Mouse (Mus musculus) kidney, embryonic 14.5 days (tissue): ENCODE results near the gene Serpinb9b. TPM values are rescaled to one million over a fixed set of nuclear protein-coding genes. Genes with fewer than 3 reads are reported as not detected.

ENCODE experiments used
- ATAC-seq: fragments of 200-750 bp; cut with Nextera tagmentation; 2 replicates; pipeline ENCODE4 v1.8.0; 2017; ENCODE audit warnings: moderate number of reproducible peaks, mild to moderate bottlenecking, moderate TSS enrichment, moderate library complexity; ENCODE audit not compliant: low FRiP score, low TSS enrichment
- H3K27ac ChIP-seq: fragments of 300-500 bp; sonication (generic); 2 replicates; pipeline ENCODE4 v1.5.1; 2014; ENCODE audit warnings: low read depth, mild to moderate bottlenecking, low read length, moderate library complexity, mixed read lengths
- H3K27me3 ChIP-seq: fragments of 300-500 bp; sonication (generic); 2 replicates; pipeline ENCODE4 v1.6.1; 2014; ENCODE audit warnings: mild to moderate bottlenecking, low read length; ENCODE audit not compliant: control insufficient read depth, insufficient read depth
- H3K36me3 ChIP-seq: fragments of 300-500 bp; sonication (generic); 2 replicates; pipeline ENCODE4 v1.6.1; 2014; ENCODE audit warnings: low read length, mixed read lengths; ENCODE audit not compliant: control insufficient read depth, insufficient read depth
- H3K4me1 ChIP-seq: fragments of 300-500 bp; sonication (generic); 2 replicates; pipeline ENCODE4 v1.6.1; 2014; ENCODE audit warnings: low read length, mixed read lengths; ENCODE audit not compliant: control insufficient read depth, insufficient read depth
- H3K4me2 ChIP-seq: fragments of 300-500 bp; sonication (generic); replicated peaks from 2 replicates; pipeline ENCODE4 v1.6.1; 2014; ENCODE audit warnings: low read depth, mild to moderate bottlenecking, low read length
- H3K4me3 ChIP-seq: fragments of 300-500 bp; sonication (generic); 2 replicates; pipeline ENCODE4 v1.5.1; 2014; ENCODE audit warnings: mild to moderate bottlenecking, low read length
- H3K9ac ChIP-seq: fragments of 300-500 bp; sonication (generic); 2 replicates; pipeline ENCODE4 v1.6.1; 2014; ENCODE audit warnings: low read depth, mild to moderate bottlenecking, low read length, moderate library complexity
- H3K9me3 ChIP-seq: fragments of 300-500 bp; sonication (generic); 2 replicates; pipeline ENCODE4 v1.6.1; 2016; ENCODE audit warnings: low read length; ENCODE audit not compliant: control insufficient read depth
- WGBS: fragments of 180-500 bp; shearing (Covaris S2); extraction: QIAGEN DNeasy Blood & Tissue Kit; methylation state at CpG from one replicate; pipeline ENCODE4 v1.1.7; 2014; 5-methylcytosine and 5-hydroxymethylcytosine counted together
- polyA plus RNA-seq: library from polyadenylated mRNA; unstranded; fragments of >200 nt; fragmentation: Nextera tagmentation; extraction: Ambion mirVana; gene quantifications from 2 replicates; pipeline ENCODE4 v1.2.1, GENCODE M21; 2014

The Serpinb9b gene
- polyA plus RNA-seq, 1 experiment from 2014 or later, result not detected

DNA sequence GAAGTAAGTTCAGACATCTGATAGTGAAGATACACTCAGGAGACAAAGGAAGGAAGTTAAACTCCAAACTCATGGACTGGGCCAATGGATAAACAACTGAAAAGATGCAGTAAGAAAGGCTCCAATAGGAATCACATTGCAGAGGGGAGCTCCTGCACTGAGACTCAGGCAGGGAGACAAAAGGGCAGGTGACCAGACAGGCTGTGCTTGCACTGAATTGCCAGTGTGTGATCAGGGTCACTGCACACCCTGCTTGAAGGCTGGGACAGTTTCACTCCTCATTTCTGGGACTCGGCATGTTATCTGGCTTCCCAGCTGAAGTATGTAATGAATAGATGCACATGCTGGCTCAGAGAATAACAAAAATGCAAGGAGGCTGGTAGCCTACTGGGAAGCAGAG is 35.8 kb downstream of the Serpinb9b start:
- Histone ChIP-seq H3K9ac (no peak overlapping the region), H3K9me3 (no peaks in the 10 kb centered on the region), H3K4me2 (no peak overlapping the region), H3K4me1 (no peaks in the 10 kb centered on the region), H3K27me3 (no peaks in the 10 kb centered on the region), H3K4me3 (no peak overlapping the region), H3K27ac (no peak overlapping the region), H3K36me3 (no peaks in the 10 kb centered on the region)
- no peak for ATAC-seq
- 28% methylated on average over 1 of the region's 1 CpGs for WGBS

DNA sequence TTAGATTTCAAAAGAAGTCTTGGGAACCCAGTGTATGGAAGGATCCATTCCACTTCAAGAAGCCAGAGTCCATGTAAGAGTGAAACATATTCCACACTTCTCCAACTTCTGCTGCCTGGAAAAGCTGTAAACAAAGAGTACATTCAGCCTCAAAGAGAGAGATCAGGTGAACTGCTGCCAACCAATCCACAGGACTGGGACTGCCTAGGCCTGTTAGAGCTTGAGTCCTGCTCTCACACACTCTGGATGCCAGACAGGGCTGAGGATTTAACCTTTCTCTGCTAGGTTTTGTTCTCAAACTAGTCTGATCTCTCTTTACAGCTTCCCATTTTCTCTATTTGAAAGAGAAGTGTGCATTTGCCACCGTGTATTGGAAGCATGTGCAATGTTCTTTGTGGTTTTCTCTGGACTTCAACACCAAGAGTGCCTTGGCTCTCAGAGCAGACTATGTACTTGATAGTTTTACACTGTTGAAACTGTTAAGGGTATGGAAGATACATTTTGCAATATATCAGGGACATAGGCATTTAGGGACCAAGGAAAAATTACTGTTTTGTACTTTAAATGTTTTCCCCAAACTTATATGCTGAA is 40.3 kb downstream of the Serpinb9b start:
- H3K27ac ChIP-seq, result no peak overlapping the region
- no peak overlapping the region for H3K4me3 ChIP-seq
- H3K9me3 ChIP-seq, result no peaks in the 10 kb centered on the region
- ATAC-seq, result no peak
- H3K4me2 ChIP-seq, result no peak overlapping the region
- 76% methylated on average over 1 of the region's 1 CpGs for WGBS
- no peaks in the 10 kb centered on the region for H3K27me3 ChIP-seq
- no peak overlapping the region for H3K9ac ChIP-seq
- H3K36me3 ChIP-seq, result no peaks in the 10 kb centered on the region
- no peaks in the 10 kb centered on the region for H3K4me1 ChIP-seq

DNA sequence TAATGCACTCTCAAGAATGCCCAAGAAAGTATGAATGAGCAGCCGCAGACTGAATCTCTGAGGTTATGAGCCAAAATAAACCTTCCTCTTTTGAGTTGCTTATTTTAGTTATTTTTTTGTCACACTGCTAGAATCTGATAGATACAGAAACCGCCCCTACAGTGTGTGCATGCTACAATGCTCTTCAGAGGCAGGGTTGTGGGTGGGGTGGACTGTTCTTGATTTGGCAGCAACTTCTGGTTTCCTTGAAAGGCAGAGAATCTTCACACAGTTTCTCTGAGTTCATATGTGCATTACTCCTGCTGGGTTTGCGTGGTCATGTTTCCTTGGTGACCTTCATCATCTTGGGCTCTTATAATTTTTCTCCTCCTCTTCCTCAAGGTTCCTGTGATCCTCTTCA is 40.9 kb downstream of the Serpinb9b start:
- no peak overlapping the region for H3K27ac ChIP-seq
- H3K27me3 ChIP-seq, result no peaks in the 10 kb centered on the region
- no peak overlapping the region for H3K4me2 ChIP-seq
- H3K36me3 ChIP-seq, result no peaks in the 10 kb centered on the region
- H3K9me3 ChIP-seq, result no peaks in the 10 kb centered on the region
- H3K4me3 ChIP-seq, result no peak overlapping the region
- no peaks in the 10 kb centered on the region for H3K4me1 ChIP-seq
- no peak for ATAC-seq
- 85% methylated on average over 3 of the region's 3 CpGs for WGBS
- no peak overlapping the region for H3K9ac ChIP-seq

DNA sequence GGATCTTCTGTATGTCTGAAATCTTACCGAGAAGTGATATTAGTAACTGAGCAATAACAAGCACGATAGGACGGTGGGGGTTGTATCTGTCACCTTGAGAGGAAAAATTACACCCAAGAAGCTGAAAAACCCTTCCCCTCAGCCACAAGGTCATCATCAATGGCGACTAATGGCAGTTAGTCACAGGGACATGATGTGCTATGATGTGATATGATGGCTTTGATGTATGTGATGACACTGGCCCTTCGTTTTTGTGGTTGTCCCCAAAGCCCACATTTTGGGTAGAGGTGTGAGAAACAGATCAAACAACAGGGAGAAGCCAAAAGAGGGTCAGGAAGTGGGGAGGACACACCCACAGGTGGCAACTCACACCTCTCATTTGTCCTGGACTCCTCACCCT is 44.6 kb downstream of the Serpinb9b start:
- Histone ChIP-seq H3K36me3 (no peaks in the 10 kb centered on the region), H3K27me3 (no peaks in the 10 kb centered on the region), H3K9me3 (no peaks in the 10 kb centered on the region), H3K4me2 (no peak overlapping the region), H3K9ac (no peak overlapping the region), H3K27ac (no peak overlapping the region), H3K4me1 (no peaks in the 10 kb centered on the region), H3K4me3 (no peak overlapping the region)
- 72% methylated on average over 5 of the region's 5 CpGs for WGBS
- ATAC-seq, result no peak

DNA sequence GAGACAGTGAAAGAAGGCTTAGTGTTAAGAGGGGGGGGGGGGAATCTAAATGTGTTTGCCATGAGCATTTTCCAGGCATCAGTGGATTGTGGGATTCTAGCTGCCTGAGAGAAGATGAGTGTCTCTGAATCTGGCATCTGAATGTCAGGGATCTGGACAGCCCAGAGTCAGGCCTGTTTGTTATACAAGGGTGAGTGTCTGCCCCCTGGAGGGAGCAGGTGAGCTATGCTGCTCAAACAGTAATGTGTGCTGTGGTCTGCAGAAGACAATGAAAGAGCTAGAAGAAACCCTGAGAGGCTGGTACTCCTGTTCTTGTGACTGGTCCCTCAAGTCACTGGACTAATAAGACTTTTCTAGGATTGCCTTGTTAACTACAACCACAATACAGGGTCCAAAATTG is 46.8 kb downstream of the Serpinb9b start:
- H3K4me2 ChIP-seq, result no peak overlapping the region
- H3K9me3 ChIP-seq, result no peaks in the 10 kb centered on the region
- no peak overlapping the region for H3K27ac ChIP-seq
- no peaks in the 10 kb centered on the region for H3K4me1 ChIP-seq
- peak; percentile 78; the same call in 1 of the 2 replicates for ATAC-seq
- no peaks in the 10 kb centered on the region for H3K27me3 ChIP-seq
- H3K36me3 ChIP-seq, result no peaks in the 10 kb centered on the region
- H3K9ac ChIP-seq, result no peak overlapping the region
- no peak overlapping the region for H3K4me3 ChIP-seq

DNA sequence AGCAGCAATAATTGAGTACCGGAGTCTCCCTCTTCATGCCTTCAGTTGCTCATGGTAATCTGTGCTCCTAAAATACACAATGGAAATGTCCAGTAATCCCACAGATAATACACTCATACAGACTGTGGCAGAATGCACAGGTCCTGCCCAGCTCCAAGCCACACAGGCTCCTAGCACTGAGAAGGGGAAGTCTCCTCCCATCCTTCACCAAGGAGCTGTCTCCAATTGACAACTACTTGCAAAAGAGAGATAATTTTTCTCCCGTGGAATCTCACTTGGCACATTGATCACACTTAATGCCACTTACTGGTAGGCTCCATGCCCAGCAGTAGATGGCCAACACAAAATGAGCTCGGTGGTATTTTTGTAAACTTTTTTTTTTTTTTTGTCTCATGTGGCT is 49.0 kb downstream of the Serpinb9b start:
- Histone ChIP-seq H3K9me3 (no peaks in the 10 kb centered on the region), H3K4me2 (no peak overlapping the region), H3K4me3 (no peak overlapping the region), H3K4me1 (no peaks in the 10 kb centered on the region), H3K36me3 (no peaks in the 10 kb centered on the region), H3K27ac (no peak overlapping the region), H3K27me3 (no peaks in the 10 kb centered on the region), H3K9ac (no peak overlapping the region)
- ATAC-seq, result no peak
- WGBS, result 63% methylated on average over 3 of the region's 3 CpGs

DNA sequence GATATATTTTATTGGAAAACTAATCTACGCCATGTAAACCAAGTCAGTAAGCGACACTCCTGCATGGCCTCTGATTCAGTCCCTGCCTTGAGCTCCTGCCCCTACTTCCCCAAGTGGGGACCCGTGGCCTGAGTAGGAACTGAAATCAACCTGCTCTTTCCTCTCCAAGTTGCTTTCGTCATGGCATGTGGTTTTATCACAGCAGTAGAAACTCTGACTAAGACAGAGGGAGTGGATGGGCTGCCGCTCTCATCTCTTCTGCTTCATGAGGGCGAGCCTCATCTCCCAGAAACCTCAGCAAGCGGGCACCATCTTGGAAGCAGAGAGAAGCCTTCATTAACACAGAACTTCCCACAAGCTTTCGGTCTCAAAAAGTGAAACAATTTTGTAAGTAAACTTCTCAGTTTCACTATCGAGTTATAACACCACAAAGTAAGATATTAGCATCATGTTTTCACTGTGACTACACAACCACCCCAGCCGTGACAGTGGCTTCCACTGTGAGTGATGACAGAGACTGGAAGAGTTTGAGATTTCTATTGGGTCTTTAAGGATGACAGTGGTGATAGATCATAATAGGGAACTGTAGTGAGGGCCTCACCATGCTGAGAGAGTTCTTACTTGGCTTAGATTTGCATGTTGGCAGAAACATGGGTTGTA is 49.9 kb downstream of the Serpinb9b start:
- Histone ChIP-seq H3K36me3 (no peaks in the 10 kb centered on the region), H3K9ac (no peak overlapping the region), H3K27me3 (no peaks in the 10 kb centered on the region), H3K4me2 (no peak overlapping the region), H3K9me3 (no peaks in the 10 kb centered on the region), H3K4me1 (no peaks in the 10 kb centered on the region), H3K4me3 (no peak overlapping the region), H3K27ac (no peak overlapping the region)
- 90% methylated on average over 10 of the region's 10 CpGs for WGBS
- ATAC-seq, result no peak

DNA sequence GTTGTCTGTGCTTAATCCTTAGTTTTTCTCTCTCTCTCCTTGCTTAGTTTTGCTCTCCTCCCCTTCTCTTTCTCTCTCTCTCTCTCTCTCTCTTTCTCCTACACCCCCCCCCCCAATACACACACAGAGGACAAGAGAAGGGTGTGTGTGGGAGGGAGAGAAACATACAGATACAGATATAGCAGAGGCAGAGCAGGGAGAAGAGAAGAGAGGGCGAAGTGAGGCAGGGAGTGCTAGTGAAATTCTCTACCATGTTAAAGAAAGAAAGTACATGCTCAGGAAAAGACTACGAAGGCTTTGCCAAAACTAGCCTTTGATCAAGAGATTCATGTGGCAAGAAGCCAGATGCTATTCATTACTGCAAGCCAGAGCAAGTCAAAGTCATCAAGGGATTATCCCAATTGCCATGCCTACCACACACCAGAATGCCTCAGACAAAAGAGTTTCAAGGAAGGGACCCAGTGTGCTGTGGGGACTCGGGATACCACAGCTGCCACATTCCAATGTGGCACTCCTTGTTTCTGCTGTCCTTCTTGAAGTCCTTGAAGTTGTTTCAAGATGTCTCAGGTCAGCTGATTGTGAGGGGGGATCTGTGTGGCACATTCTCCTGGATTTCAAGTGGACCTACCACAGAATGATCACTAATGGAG is 51.0 kb downstream of the Serpinb9b start, which contains the start of gene Serpinb1b:
TSS of gene Serpinb1b (plus strand) at position 520 of the 650 bp plus-strand sequence.
- Histone ChIP-seq H3K4me1 (no peaks in the 10 kb centered on the region), H3K4me3 (no peak within 1 kb of the TSS), H3K27me3 (no peaks in the 10 kb centered on the region), H3K27ac (no peak within 1 kb of the TSS), H3K9me3 (no peaks in the 10 kb centered on the region), H3K4me2 (no peak within 1 kb of the TSS), H3K9ac (no peak within 1 kb of the TSS), H3K36me3 (no peaks in the 10 kb centered on the region)
- no peak for ATAC-seq
- WGBS, result 70% methylated on average over 3 of the region's 3 CpGs

DNA sequence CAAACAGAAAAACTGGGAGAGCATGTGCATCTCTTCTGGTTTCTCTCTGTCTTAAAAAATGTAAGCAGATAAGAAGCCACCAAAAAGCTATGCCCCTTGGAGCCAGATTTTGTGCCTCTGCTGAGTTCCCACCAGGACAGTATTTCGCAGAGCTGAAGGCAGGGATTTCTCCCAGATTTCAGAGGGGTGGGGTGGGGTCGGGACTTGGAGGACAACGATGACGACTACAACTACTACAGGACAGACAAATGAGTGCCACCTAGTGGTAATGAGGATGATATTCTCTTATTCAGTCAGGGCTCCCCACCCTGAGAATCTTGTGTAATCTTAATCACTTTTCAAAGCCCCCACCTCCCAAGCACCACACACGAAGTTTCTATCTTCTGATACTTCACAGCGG is 52.2 kb downstream of the Serpinb9b start:
- 17% methylated on average over 6 of the region's 6 CpGs for WGBS
- Histone ChIP-seq H3K9ac (no peak overlapping the region), H3K4me2 (no peak overlapping the region), H3K27me3 (no peaks in the 10 kb centered on the region), H3K27ac (no peak overlapping the region), H3K4me1 (no peaks in the 10 kb centered on the region), H3K36me3 (no peaks in the 10 kb centered on the region), H3K4me3 (no peak overlapping the region), H3K9me3 (no peaks in the 10 kb centered on the region)
- ATAC-seq, result peak; percentile 62; the same call in 1 of the 2 replicates
